Mouse (Mus musculus): Measurements from ENCODE around the gene Vsig10l. TPM values are rescaled to one million over a fixed set of nuclear protein-coding genes. Genes with fewer than 3 reads are reported as not detected.

The Vsig10l gene
- polyA plus RNA-seq, 1 experiment from 2014 or later = 15.7 TPM

Small RNA genes within 50 kb of the gene (microRNA-seq; reads per million reads assigned to microRNA genes)
- not detected for gene Mir7051

Other genes starting within 250 kb of the Vsig10l start
- 24.6 and 26.0 TPM in 2 replicates for gene Zfp715, start 149.9 kb upstream of the Vsig10l start, polyA plus RNA-seq (2015; fragmentation: Nextera tagmentation; extraction: Ambion mirVana)
- 0.18 and 0.22 TPM in 2 replicates for gene Siglecf, start 111.8 kb upstream of the Vsig10l start, polyA plus RNA-seq (2015; fragmentation: Nextera tagmentation; extraction: Ambion mirVana)
- gene Siglecg, start 54.9 kb upstream of the Vsig10l start, polyA plus RNA-seq (2015; fragmentation: Nextera tagmentation; extraction: Ambion mirVana) = not detected in 2 replicates
- gene Lim2, start 35.5 kb upstream of the Vsig10l start, polyA plus RNA-seq (2015; fragmentation: Nextera tagmentation; extraction: Ambion mirVana) = not detected in 2 replicates
- gene Nkg7, start 26.1 kb upstream of the Vsig10l start, polyA plus RNA-seq (2015; fragmentation: Nextera tagmentation; extraction: Ambion mirVana) = not detected in 2 replicates
- gene Cldnd2, start 22.4 kb upstream of the Vsig10l start, polyA plus RNA-seq (2015; fragmentation: Nextera tagmentation; extraction: Ambion mirVana) = not detected in 2 replicates
- gene Etfb, start 19.1 kb upstream of the Vsig10l start, polyA plus RNA-seq (2015; fragmentation: Nextera tagmentation; extraction: Ambion mirVana) = 96.3 and 105 TPM in 2 replicates
- gene Gm45233, start 19.0 kb upstream of the Vsig10l start, polyA plus RNA-seq (2015; fragmentation: Nextera tagmentation; extraction: Ambion mirVana) = 0.36 and 1.2 TPM in 2 replicates
- gene Iglon5, start 26.9 kb downstream of the Vsig10l start, polyA plus RNA-seq (2015; fragmentation: Nextera tagmentation; extraction: Ambion mirVana) = 7.1 and 7.7 TPM in 2 replicates
- gene 4931406B18Rik, start 42.8 kb downstream of the Vsig10l start, polyA plus RNA-seq (2015; fragmentation: Nextera tagmentation; extraction: Ambion mirVana) = not detected in 2 replicates
- gene Cd33, start 81.3 kb downstream of the Vsig10l start, polyA plus RNA-seq (2015; fragmentation: Nextera tagmentation; extraction: Ambion mirVana) = 0.67 and 1.4 TPM in 2 replicates
- 9.1 and 9.9 TPM in 2 replicates for gene Zfp658, start 99.1 kb downstream of the Vsig10l start, polyA plus RNA-seq (2015; fragmentation: Nextera tagmentation; extraction: Ambion mirVana)
- gene Zfp719, start 116.5 kb downstream of the Vsig10l start, polyA plus RNA-seq (2015; fragmentation: Nextera tagmentation; extraction: Ambion mirVana) = 15.6 and 17.1 TPM in 2 replicates
- 0.40 and 0.55 TPM in 2 replicates for gene Zfp819, start 144.0 kb downstream of the Vsig10l start, polyA plus RNA-seq (2015; fragmentation: Nextera tagmentation; extraction: Ambion mirVana)
- 0.10 and 0.21 TPM in 2 replicates for gene Ceacam18, start 171.6 kb downstream of the Vsig10l start, polyA plus RNA-seq (2015; fragmentation: Nextera tagmentation; extraction: Ambion mirVana)
- 0.16 and 0.32 TPM in 2 replicates for gene Siglece, start 197.0 kb downstream of the Vsig10l start, polyA plus RNA-seq (2015; fragmentation: Nextera tagmentation; extraction: Ambion mirVana)
- gene Ctu1, start 208.9 kb downstream of the Vsig10l start, polyA plus RNA-seq (2015; fragmentation: Nextera tagmentation; extraction: Ambion mirVana) = 26.4 and 27.8 TPM in 2 replicates
- gene Klk14, start 227.3 kb downstream of the Vsig10l start, polyA plus RNA-seq (2015; fragmentation: Nextera tagmentation; extraction: Ambion mirVana) = not detected in 2 replicates
- 0.19 and 0.20 TPM in 2 replicates for gene Klk13, start 249.4 kb downstream of the Vsig10l start, polyA plus RNA-seq (2015; fragmentation: Nextera tagmentation; extraction: Ambion mirVana)

All from midbrain, embryonic 16.5 days (tissue).